Mouse (Mus musculus) mesoderm, embryonic 11.5 days (tissue): ENCODE measurements around the gene Arid5a.

ENCODE experiments used
- DNase-seq: peaks from one replicate; pipeline ENCODE4 v3.0.0-alpha.2; 2012; ENCODE audit warnings: low read depth, low spot score

Arid5a gene

DNA sequence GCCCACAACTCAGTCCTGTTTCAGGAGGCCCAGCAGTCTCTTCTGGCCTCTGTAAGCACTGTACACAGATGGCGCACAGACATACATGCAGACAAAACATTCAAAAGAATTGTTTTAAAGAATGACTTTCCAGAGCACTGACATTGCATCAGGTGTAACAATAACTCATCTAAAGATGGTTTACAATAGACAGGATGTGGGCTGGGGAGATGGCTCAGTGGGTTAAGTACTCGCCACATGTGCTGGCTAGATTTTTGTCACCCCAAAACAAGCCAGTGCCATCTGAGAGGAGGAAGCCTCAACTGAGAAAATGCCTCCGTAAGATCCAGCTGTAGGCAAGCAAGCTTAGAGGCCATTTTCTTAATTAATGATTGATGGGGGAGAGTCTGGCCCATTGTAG is 13.1 kb upstream of the Arid5a start:
- no peak for DNase-seq

DNA sequence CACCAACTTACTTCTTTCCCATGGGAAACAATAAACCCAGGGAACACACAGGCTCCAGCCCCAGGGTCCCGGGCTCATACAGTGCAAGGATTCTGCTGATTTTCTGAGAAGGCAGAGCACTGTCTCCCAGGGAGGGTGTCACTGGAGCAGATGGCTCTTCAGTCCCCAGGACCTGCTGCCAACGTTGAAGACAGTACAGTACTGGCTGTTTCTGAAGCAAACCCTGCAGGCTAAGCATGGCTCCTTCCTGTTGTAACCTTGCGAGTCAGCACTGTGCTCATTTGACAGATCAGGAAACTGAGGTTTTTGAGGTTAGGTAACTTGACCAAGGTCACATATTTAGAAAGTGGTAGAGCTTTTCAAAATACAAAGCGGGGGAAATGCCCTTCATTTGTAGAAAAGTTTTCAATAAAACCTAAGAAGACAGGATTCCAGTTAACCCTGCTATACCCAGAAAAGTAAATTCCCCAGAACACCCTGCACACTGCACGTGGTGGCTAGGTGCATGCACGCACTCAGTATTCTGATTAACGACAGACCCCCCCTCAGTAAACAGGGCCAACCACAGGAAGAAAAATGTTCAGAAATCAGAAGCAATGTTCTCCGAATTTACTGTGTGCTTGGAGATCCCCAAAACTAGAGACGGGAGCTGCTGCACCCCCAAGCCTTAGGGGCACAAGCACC is 10.9 kb upstream of the Arid5a start:
- no peak for DNase-seq

DNA sequence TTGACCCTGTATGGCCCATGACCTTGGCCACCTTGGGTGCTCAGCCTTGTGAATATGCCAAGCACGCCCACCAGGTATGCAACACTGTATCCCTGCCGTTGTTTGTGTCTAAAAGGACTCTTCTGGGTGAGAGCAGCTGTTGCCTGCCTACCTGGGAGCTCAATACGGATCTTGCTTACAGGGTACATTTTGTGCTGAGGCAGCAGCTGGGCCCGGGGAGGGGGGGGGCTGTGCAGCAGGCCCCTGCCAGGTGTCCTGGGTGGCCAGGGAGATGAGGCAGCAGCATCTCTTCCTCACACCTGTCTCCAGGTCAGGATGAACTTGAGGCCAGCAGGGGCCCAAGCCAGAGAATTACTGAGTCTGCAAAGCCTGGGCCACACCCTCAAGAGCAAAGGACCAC is 9.4 kb upstream of the Arid5a start:
- DNase-seq, result no peak

DNA sequence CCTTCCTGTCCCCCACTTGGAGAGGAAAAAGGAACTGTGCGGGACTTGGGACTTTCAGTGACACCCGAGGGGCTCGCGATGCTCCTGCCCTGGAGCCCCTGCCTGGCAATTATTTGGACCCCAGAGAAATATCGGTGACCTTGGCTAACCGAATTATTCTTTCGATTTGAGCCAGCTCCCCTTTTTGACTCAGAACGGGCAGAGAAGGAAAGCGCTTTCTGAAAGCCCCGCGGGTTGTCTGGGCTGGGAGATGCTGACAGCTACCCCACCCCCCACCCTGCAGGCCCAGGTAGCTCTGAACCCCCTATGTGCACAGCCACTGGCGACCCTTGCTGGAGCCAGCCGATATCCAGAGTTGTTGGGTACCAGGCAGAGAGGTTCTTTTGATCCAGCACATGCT is 8.4 kb upstream of the Arid5a start:
- DNase-seq, result no peak

DNA sequence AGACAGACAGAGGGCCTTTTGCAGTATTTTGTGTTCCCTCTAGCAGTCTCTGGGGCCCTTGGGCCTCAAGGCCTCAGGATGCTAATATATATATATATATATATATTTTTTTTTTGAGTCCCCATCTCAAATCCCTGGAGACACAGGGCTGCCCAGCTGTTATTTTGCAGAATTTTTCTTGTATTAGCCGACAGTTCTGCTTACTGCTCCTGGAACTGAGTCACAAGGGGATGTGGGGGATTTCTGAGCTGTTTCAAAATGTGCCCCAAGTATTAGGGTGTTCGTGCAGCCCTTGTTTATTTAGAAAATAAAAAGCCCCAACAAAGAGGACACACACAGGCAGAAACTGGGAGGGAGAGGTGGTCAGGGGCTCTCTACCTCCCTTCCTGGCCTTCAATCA is 7.9 kb upstream of the Arid5a start:
- no peak for DNase-seq

DNA sequence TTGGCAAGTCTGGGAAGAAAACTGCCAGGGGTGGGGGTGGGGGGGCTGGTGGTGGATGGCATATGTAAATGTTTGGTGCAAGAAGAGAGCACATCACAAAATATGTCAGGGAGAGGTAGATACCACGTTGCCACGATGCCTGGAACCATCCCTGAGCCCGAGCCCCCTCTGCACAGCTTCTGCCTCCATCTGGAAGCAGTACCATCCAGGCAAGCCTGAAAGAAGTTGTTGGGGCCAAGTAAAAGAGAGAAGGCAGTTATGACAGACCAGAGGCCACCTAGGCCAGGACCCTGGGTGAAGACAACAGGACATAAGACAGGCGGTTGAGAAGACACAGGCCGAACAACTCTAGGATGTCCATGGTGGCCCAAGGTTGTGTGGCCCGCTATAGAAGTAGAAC is 7.0 kb upstream of the Arid5a start:
- no peak for DNase-seq

DNA sequence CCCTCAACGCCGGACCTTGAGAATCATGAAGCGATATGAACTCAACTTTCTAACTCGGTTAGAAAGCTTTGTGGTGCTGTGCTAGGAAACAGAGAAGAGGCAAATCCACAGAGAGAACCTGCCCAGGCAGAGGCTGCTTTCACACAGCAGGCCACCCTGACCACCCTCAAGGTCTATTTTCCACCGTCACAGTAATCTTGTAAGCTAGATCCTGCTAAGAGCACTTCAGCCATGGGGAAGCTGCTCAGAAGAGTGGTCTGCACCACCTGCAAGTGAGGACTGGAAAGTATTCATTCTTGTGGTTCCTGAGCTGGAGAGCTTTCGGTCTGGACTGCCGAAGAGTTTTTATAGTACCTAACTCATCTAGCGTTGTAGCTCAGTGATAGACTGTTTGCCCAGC is 5.3 kb upstream of the Arid5a start:
- no peak for DNase-seq

DNA sequence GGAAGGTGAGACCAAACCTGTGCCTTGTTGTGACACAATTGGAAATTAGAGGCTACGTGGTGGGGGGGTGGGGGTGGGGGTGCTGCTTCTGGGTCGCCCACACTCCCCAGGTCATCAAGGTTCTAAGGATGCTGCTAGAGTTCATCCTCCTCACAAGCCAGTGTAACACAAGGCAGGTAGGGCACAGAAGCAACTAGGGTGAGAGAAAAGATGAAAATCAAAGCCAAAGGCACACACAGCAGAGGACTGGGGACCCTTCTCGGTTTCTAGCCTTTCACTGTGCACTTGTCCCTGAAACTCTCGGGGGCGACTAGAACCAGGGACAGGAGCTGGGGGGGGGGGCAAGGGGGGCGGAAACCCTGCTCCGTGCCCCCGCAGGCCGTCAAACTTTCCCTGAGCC is 4.6 kb upstream of the Arid5a start:
- no peak for DNase-seq

DNA sequence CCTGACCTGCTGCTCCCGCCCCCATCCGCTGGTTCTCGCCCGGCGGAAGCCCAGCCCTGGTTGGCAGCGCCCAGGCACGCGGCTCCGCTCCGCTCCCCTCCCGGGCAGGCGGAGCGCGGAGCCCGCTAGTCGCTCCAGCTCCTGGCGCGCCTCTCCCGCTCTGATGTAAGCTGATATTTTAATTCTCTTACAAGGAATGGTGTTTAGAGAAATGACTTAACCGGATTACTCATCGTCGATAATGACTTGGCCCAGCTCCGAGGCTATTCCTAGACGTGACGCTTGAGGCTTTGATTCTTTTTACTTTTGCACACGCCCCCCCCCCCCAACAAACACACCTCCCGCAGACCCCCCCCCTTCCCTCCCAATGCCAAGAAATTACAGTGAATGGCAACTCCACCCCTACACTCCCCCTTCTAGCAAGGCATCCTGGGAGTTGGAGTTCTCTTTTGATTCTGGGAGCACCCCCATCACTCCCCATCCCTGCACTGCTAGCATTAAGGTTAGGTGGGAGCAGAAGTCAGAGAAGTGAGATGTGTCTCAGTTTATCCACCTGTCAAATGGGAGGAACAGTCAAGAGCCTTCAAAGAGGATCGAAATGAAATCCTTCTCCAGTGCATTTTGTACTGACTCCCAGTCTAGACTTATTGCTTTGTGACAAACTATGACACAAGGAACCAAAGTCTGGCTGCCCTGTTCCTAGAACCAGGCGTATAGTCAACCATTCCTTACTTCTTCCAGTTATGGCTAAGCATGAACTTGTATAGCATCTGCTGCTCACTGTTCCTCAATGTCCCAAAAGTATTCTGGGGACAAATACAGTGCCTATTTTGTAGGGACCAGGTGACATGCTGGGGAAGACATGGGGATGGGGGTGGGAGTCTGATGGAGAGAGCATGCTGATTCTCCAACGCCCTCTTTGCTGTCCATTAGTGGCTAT is 3.9 kb upstream of the Arid5a start:
- peak; percentile 50 for DNase-seq

DNA sequence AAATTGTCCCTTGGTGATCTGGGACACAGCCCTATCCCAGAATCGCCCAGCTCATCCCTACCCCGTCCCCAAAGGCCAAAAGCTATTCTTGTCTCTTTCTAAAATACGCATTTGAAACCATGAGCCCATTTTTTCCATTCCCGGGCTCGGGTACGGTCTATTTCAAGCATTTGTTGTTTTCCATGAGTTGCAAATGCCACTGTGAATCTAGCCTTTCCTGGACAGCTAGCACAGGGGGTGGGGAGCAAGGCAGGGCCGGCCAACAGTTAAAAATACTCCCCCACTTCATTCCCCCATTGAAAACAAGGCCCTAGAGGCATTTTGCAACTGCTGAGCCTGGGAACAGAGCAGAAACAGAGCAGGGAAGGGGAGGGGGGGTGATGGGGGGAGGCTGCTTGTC is 2.8 kb upstream of the Arid5a start:
- DNase-seq, result no peak

DNA sequence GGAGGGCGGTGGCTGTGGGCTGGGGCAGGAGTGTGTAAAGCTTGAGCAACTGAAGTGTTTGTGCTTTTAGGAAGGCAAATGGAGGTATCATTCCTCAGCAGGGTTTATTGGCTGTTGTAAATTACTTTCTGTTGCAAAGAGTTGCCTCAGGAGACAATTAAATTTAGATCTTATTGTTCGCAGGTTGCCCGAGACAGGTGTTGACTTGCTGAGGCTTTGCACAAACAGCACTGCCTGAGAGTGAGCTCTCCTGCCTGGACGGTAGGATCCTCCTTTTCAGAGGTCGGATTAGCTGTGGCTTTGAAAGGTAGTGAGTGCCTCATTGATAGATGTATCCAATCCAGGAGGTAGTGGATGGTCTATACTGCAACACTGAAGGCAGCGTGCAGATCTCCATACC is 1.4 kb upstream of the Arid5a start:
- DNase-seq, result no peak

DNA sequence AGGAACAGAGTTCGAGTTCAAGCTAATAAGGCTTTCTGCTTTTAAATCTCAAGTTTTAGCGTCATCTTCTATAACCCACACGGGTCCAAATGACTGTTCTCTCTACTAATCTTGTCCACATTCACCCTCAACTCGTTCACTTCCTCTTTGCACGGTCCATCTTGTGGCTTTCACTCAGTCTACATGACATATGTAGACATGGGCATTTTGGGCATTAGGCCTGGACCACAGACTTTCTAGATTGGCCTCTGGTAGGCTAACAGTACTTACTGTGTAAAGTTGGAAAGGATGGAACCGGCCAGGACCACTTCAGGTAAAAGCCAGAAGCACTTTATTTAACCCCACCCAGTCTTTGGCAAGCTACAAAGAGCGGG is 425 bp upstream of the Arid5a start:
- peak; percentile 6 for DNase-seq

DNA sequence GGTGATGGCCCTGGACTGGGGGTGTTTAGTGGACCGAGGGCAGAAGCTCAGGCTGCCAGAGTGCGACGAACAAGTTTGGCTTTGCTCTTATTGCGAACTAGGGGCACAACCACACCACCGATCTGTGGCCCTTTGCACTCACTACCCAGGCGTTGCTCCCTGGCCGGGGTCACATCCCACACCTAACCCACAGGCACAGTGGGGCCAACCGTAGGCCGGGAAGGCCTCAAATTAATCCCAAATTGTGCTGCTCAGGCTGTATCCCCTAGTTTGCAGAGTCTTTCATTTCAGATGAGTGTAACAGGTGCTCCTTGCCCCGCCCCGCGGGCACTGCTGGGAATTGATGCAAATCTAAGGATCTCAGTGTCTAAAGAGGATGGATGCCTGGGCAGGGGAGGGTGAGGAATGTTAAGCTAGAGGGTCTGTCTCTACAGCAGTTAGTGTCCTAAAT is 943 bp downstream of the Arid5a start:
- DNase-seq, result peak; percentile 51

DNA sequence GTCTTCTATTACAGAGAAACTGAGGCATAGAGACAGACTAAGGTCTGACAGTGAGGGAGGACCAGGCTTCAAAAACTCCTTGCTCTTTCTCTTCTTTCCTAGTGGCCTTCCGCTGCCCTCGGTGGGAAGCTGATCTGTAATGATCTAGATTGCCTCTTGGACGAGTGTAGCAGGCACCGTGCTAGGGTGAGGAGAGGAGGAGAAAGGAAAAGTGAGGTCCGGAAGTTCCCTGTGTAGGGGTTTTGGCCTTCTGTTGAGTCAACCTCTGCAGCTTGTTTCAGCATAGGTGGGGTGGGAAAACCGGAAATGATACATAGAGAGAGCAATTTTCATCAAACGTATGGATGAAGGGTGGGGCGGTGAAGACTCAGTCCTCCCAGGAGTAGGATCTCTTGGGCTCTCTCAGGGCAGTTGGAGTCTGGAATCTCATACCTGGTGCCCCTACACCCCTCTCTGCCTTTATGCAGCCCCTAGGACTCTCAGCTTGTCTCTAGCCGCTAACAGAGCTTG is 1.5 kb downstream of the Arid5a start:
- no peak for DNase-seq

DNA sequence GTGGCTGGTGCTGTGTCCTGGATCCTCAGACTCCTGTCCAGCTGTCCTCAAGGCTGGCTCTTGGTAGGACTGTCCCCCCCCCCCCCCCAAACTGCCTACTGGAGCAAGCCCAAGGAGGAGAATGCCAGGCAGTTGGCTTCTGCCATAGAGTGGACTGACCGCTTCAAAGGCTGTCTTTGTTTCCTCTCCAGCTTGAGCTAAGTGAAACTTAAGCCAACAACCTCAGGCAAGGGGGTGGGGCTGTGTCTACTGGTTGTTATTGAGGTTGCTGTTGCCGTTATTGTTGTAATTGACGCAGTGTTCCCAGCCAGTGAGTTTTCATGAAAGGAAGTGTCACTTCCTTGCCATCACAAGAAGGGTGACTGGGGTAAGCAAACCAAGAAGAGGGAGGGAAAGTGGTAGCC is 2.0 kb downstream of the Arid5a start:
- peak; percentile 32 for DNase-seq

DNA sequence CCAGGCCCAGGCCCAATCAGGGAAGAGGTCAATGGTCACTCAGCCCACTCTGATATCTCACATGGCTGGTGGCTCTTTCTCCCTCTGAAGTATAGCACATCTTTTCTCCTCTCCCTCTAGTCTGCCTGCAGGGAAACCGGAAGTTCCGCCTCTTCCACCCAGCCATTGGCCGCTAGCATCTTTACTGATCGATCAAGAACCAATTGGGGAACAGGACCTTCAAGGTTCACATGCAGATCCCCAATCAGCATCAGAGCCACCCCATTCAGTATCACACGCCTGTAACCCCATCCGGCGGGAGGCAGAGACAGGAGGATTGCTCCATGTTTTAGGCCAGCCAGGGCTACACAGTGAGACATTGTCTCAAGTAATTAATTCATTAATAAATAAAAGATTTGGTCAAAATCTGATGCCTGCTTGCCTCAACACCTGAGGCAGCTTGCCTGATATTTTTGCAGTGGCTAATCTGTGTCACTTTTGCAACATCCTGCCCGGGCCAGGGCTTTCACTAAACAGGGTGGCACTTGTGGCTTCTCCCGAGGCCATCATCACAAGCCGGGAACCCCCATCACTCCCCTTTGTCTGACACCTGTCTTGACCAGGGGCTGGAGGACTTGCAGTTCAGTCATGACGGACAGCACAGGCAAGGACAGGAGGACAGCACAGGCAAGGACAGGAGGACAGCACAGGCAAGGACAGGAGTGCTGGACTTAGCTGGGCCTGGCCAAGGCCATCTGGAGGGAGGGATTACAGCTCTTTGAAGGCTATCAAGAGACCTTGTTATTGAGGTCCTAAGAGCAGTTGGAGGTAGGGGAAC is 7.6 kb downstream of the Arid5a start:
- DNase-seq, result no peak

DNA sequence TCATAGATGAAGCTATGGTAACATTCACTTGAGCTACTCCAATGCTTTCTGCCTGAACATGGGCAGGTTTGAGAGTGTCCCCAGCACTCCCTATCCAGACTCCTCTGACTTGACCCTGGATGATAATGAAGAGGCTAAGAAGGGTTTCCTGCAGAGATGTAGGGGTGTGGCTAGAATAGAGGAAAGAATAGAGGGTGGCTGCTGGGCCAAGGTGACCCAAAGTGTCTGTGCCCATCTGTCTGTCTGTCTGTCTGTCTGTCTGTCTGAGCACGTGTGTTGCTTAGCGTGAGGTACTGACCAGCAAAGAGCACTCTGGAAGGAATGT is 8.2 kb downstream of the Arid5a start:
- no peak for DNase-seq

DNA sequence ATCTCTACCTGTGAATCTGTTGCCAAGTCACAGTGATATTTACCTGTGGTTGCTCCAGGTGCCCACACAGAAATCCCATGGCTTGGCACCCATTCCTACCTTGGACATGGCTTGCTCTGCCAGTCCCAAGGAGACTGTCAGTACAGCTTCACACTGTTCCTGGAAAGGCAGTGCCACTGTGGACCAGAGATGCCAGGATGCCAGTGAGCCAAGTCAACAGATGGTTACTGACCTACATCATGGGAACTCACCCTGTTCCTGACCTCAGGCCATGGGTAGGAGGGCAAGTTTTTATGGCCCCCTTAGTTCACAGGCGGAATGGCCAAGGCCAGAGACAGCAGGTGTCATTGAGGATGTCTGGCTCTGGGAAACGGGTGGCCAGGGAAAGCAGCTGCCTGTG is 13.6 kb downstream of the Arid5a start:
- DNase-seq, result no peak

DNA sequence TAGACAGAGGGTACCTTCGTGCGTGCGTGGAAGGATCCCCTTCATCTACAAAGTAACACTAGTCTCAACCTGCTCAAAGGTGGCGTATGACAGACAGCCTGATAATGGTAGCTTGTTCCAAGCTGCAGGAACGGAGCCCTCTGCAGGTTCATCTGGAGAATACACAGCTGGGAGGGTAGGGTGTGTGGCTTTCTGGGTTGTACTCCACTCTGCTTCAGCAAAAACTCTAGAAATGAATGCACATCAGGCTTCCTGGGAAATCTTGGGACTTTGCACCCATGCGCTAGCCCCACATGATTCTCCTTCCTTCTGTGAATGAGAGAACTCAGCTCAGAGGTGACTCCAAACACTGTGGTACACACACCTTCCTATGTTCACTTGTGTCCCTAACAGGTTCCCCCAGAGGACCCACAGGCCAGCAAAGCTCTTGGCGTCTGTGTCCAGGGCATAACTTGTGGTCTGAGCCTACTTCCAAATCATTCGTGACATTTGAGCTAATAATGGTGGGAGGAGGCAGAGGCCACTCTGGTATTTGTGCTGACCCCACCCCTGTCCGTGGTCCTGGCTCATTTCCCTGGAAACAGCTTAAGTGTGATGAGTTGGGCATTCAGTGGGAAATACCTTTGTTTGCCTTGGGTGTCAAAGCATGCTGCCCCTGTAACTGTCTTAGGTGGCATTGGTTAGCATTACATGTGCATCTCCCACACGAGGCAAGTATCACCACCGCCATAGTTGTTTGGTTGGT is 14.5 kb downstream of the Arid5a start:
- no peak for DNase-seq

DNA sequence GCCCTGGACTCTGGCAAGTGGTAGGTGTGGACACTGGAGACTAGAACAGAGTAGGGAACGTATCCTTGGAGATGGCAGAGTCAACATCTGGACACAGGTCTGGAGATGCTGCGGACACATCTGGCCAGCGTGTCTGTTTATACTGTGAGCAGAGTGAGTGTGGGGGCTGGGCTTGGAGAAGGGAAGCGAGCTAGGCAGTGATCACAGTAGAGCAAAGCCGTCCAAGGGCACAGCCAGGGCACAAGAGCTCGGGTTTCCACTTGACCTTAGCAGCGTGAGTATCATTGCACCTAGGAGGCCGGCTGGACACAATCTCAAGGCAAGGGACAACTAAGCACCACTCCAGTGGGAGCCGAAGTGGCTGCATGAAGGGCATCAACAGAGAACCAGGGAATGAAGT is 15.5 kb downstream of the Arid5a start:
- no peak for DNase-seq

DNA sequence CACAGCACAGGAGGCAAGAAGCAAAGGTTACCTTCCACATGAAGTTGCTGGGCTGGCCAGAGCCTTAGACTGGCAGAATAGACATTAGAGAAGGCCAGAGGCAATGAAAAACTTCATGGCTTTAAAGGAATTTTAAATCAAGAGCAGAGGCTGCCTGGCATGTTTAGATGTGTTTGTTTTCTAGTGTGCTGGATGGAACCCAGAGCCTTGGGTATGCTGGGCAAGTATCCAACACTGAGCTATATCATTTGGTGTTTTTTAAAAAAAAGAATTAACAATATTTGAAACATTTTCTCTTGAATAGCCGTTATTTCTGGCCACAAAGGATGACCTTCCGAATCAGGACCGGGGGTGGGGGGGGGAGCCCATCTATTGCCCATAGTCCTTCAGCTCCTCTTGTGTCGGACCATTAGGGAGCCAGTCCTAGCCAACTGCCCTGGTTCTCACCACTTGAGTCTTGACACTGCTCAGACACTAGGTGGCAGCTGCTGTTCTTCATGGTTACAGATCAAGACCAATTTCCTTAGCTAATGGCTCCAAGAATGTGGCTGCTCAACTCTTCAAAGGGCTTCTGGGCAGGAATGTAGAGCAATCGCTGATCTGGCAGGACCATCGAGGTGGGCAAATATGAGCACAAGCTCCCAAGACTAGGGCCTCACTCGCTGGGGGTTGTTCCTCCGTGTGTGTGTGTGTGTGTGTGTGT is 16.4 kb downstream of the Arid5a start:
- DNase-seq, result peak; percentile 70
